Mouse (Mus musculus): ENCODE measurements at regions not wholly inside any gene's neighbourhood (a gene's known extent, or its start where the extent isn't known, plus 50 kb on each side); places are given as distances from the start of the nearest gene placed in this dataset.

GRCm38 (mm10) chr1:154008593-154009310 lies 108.7 kb upstream of the Teddm2 start:
- DNase-seq: no peak
- WGBS: 88% methylated on average over 11 of the region's 11 CpGs
- no peak overlapping the region for H3K4me3 ChIP-seq (replicated peaks; ENCODE audit: extremely low read depth, low read depth, low read length)
- TF ChIP-seq POLR2A (IDR thresholded peaks at IDR 0.05; ENCODE audit: borderline replicate concordance, extremely low read depth, low read depth, low read length) (no peak), CTCF (IDR thresholded peaks at IDR 0.05; ENCODE audit: insufficient read depth, low read length) (no peak)
- no peaks in the 10 kb centered on the region for H3K4me1 ChIP-seq (ENCODE audit: control insufficient read depth, insufficient read depth, low read length)

- no peak for DNase-seq
- 70% methylated on average over 4 of the region's 4 CpGs for WGBS
- H3K4me3 ChIP-seq (replicated peaks; ENCODE audit: extremely low read depth, low read depth, low read length): no peak overlapping the region
- TF ChIP-seq POLR2A (IDR thresholded peaks at IDR 0.05; ENCODE audit: borderline replicate concordance, extremely low read depth, low read depth, low read length) (no peak), CTCF (IDR thresholded peaks at IDR 0.05; ENCODE audit: insufficient read depth, low read length) (no peak)
- H3K4me1 ChIP-seq (ENCODE audit: control insufficient read depth, insufficient read depth, low read length): no peaks in the 10 kb centered on the region
These were observed 110.7 kb upstream of the Teddm2 start for GRCm38 (mm10) chr1:154010681-154011080.

- TF ChIP-seq POLR2A (IDR thresholded peaks at IDR 0.05; ENCODE audit: borderline replicate concordance, extremely low read depth, low read depth, low read length) (no peak), CTCF (IDR thresholded peaks at IDR 0.05; ENCODE audit: insufficient read depth, low read length) (no peak)
- H3K4me3 ChIP-seq (replicated peaks; ENCODE audit: extremely low read depth, low read depth, low read length): no peak overlapping the region
- DNase-seq: no peak
- H3K4me1 ChIP-seq (ENCODE audit: control insufficient read depth, insufficient read depth, low read length): no peaks in the 10 kb centered on the region
- WGBS: 46% methylated on average over 2 of the region's 2 CpGs
These were observed 116.5 kb upstream of the Teddm2 start for GRCm38 (mm10) chr1:154016516-154016915.

GRCm38 (mm10) chr1:154018241-154018640 lies 118.2 kb upstream of the Teddm2 start:
- Histone ChIP-seq H3K4me1 (ENCODE audit: control insufficient read depth, insufficient read depth, low read length) (no peaks in the 10 kb centered on the region), H3K4me3 (replicated peaks; ENCODE audit: extremely low read depth, low read depth, low read length) (no peak overlapping the region)
- no peak for DNase-seq
- no peak for TF ChIP-seq POLR2A (IDR thresholded peaks at IDR 0.05; ENCODE audit: borderline replicate concordance, extremely low read depth, low read depth, low read length)
- no peak for TF ChIP-seq CTCF (IDR thresholded peaks at IDR 0.05; ENCODE audit: insufficient read depth, low read length)
- WGBS: 70% methylated on average over 6 of the region's 6 CpGs

GRCm38 (mm10) chr1:154024301-154024700 lies 124.3 kb upstream of the Teddm2 start:
- no peak for TF ChIP-seq POLR2A (IDR thresholded peaks at IDR 0.05; ENCODE audit: borderline replicate concordance, extremely low read depth, low read depth, low read length)
- TF ChIP-seq CTCF (IDR thresholded peaks at IDR 0.05; ENCODE audit: insufficient read depth, low read length): no peak
- Histone ChIP-seq H3K4me1 (ENCODE audit: control insufficient read depth, insufficient read depth, low read length) (no peaks in the 10 kb centered on the region), H3K4me3 (replicated peaks; ENCODE audit: extremely low read depth, low read depth, low read length) (no peak overlapping the region)
- DNase-seq: no peak
- WGBS: 68% methylated on average over 3 of the region's 3 CpGs

- 0 out of 2 replicates have a peak, but pooled peaks cover 2% of the 10 kb centered on the region for H3K4me1 ChIP-seq (ENCODE audit: control insufficient read depth, insufficient read depth, low read length)
- no peak for TF ChIP-seq POLR2A (IDR thresholded peaks at IDR 0.05; ENCODE audit: borderline replicate concordance, extremely low read depth, low read depth, low read length)
- no peak for TF ChIP-seq CTCF (IDR thresholded peaks at IDR 0.05; ENCODE audit: insufficient read depth, low read length)
- no peak for DNase-seq
- no peak overlapping the region for H3K4me3 ChIP-seq (replicated peaks; ENCODE audit: extremely low read depth, low read depth, low read length)
- WGBS: 70% methylated on average over 4 of the region's 4 CpGs
These were observed 127.3 kb upstream of the Teddm2 start for GRCm38 (mm10) chr1:154027303-154027702.

- TF ChIP-seq CTCF (IDR thresholded peaks at IDR 0.05; ENCODE audit: insufficient read depth, low read length): no peak
- no peak for TF ChIP-seq POLR2A (IDR thresholded peaks at IDR 0.05; ENCODE audit: borderline replicate concordance, extremely low read depth, low read depth, low read length)
- DNase-seq: no peak
- Histone ChIP-seq H3K4me1 (ENCODE audit: control insufficient read depth, insufficient read depth, low read length) (peaks cover 13% of the 10 kb centered on the region), H3K4me3 (replicated peaks; ENCODE audit: extremely low read depth, low read depth, low read length) (no peak overlapping the region)
- WGBS: 42% methylated on average over 3 of the region's 3 CpGs
These were observed 129.8 kb upstream of the Teddm2 start for GRCm38 (mm10) chr1:154029826-154030225.

GRCm38 (mm10) chr1:154032669-154033099 lies 132.7 kb upstream of the Teddm2 start:
- peak overlapping the region; percentile 6 for H3K4me3 ChIP-seq (replicated peaks; ENCODE audit: extremely low read depth, low read depth, low read length)
- H3K4me1 ChIP-seq (ENCODE audit: control insufficient read depth, insufficient read depth, low read length): peaks cover 13% of the 10 kb centered on the region
- 10% methylated on average over 14 of the region's 14 CpGs for WGBS
- peak; percentile 76 for DNase-seq
- peak; percentile 69 for TF ChIP-seq CTCF (IDR thresholded peaks at IDR 0.05; ENCODE audit: insufficient read depth, low read length)
- 0 out of 2 replicates have a peak, but pooled peaks have one; percentile 6 for TF ChIP-seq POLR2A (IDR thresholded peaks at IDR 0.05; ENCODE audit: borderline replicate concordance, extremely low read depth, low read depth, low read length)

GRCm38 (mm10) chr1:154033958-154034606 lies 134.1 kb upstream of the Teddm2 start:
- Histone ChIP-seq H3K4me3 (replicated peaks; ENCODE audit: extremely low read depth, low read depth, low read length) (no peak overlapping the region), H3K4me1 (ENCODE audit: control insufficient read depth, insufficient read depth, low read length) (peaks cover 13% of the 10 kb centered on the region)
- TF ChIP-seq CTCF (IDR thresholded peaks at IDR 0.05; ENCODE audit: insufficient read depth, low read length): no peak
- TF ChIP-seq POLR2A (IDR thresholded peaks at IDR 0.05; ENCODE audit: borderline replicate concordance, extremely low read depth, low read depth, low read length): no peak
- peak; percentile 62 for DNase-seq
- WGBS: 25% methylated on average over 13 of the region's 13 CpGs
